Mouse (Mus musculus): ENCODE data around the gene Eif1ad. TPM values are rescaled to one million over a fixed set of nuclear protein-coding genes. Genes with fewer than 3 reads are reported as not detected.
"Not testable (repeated sequence)": the region's sequence is repeated elsewhere in the genome, so short reads cannot be mapped to it uniquely, and the experiment has no call there.

Gene Eif1ad
- 43.6 and 43.8 TPM in 2 replicates for polyA plus RNA-seq (2015; fragmentation: Nextera tagmentation; extraction: Ambion mirVana)

GRCm38 (mm10) chr19:5366175-5367052 lies at the start of gene Eif1ad:
Gene Eif1ad (plus strand): TSS chr19:5366741.
- ATAC-seq (replicated peaks), result peak; percentile 95
- peak within 1 kb of the TSS; percentile 93 for H3K27ac ChIP-seq
- H3K4me2 ChIP-seq, result peak within 1 kb of the TSS; percentile 90
- no peaks in the 10 kb centered on the region for H3K9me3 ChIP-seq
- peaks cover 26% of the 10 kb centered on the region for H3K4me1 ChIP-seq
- under 1% methylated on average over 86 of the region's 92 CpGs for WGBS
- no peaks in the 10 kb centered on the region for H3K27me3 ChIP-seq (replicated peaks)
- H3K36me3 ChIP-seq (replicated peaks), result peaks cover 36% of the 10 kb centered on the region
- H3K9ac ChIP-seq, result peak within 1 kb of the TSS; percentile 64
- peak within 1 kb of the TSS; percentile 87 for H3K4me3 ChIP-seq

GRCm38 (mm10) chr19:5323801-5324200 lies 42.7 kb upstream of the Eif1ad start:
- 58% methylated on average over 17 of the region's 17 CpGs for WGBS

DNA sequence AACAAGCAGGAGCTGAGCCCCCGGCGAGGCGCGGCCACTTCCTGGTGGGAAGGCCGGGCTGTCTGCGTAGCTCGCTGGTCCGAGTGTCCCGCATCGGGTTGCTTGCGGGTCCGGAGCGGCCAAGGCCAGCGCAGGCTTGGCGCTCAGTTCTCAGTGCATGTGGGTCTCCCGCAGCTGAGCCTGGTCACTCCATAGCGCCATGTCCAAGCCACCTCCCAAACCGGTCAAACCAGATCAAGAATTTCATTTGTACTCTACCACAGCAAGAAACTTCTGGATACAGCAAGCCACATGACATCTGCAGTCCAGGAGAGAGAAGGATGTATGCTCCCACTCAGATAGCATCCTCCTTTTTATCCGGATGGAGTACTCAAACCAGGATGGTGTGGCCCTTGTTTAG lies 38.6 kb upstream of the Eif1ad start:
- H3K4me2 ChIP-seq, result no peak overlapping the region
- H3K4me1 ChIP-seq, result no peaks in the 10 kb centered on the region
- no peaks in the 10 kb centered on the region for H3K36me3 ChIP-seq (replicated peaks)
- H3K27me3 ChIP-seq (replicated peaks), result no peaks in the 10 kb centered on the region
- no peak overlapping the region for H3K4me3 ChIP-seq
- 81% methylated on average over 19 of the region's 19 CpGs for WGBS
- H3K9ac ChIP-seq, result no peak overlapping the region
- no peak for ATAC-seq (replicated peaks)
- no peak overlapping the region for H3K27ac ChIP-seq
- no peaks in the 10 kb centered on the region for H3K9me3 ChIP-seq

More at GRCm38 (mm10) chr19:5323801-5324200, 42.7 kb upstream of the Eif1ad start:
- Histone ChIP-seq H3K9ac (no peak overlapping the region), H3K4me2 (no peak overlapping the region), H3K4me3 (no peak overlapping the region), H3K27ac (no peak overlapping the region), H3K4me1 (no peaks in the 10 kb centered on the region), H3K27me3 (replicated peaks) (no peaks in the 10 kb centered on the region), H3K36me3 (replicated peaks) (no peaks in the 10 kb centered on the region), H3K9me3 (no peaks in the 10 kb centered on the region)
- no peak for ATAC-seq (replicated peaks)

DNA sequence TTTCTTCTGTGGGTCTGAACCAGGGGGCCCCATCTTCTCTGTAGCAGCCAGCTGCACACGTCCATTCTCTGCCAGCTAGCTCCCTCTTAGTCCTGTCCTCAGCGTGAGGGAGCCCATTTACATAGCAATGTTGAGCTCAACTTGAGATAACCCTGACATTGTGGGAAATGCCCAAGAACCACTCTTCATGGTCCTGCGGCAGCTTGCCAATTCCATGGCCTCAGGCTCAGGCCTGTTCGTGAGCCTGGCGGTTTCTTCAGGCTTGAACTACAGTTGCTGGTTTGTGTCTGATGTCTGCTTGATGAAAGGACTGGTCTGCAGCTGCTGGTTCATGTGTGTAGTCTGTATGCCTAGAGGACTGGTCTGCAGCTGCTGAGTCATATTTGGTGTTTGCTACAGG lies 31.8 kb upstream of the Eif1ad start:
- H3K27me3 ChIP-seq (replicated peaks), result no peaks in the 10 kb centered on the region
- WGBS, result 85% methylated on average over 5 of the region's 5 CpGs
- no peak overlapping the region for H3K27ac ChIP-seq
- ATAC-seq (replicated peaks), result no peak
- H3K4me3 ChIP-seq, result no peak overlapping the region
- H3K9me3 ChIP-seq, result no peaks in the 10 kb centered on the region
- no peak overlapping the region for H3K4me2 ChIP-seq
- H3K36me3 ChIP-seq (replicated peaks), result no peaks in the 10 kb centered on the region
- no peak overlapping the region for H3K9ac ChIP-seq
- no peaks in the 10 kb centered on the region for H3K4me1 ChIP-seq

GRCm38 (mm10) chr19:5335441-5335840 lies 31.1 kb upstream of the Eif1ad start, which contains the start of gene Catsper1:
Gene Catsper1 (plus strand): TSS chr19:5335741.
- H3K9ac ChIP-seq, result no peak within 1 kb of the TSS
- H3K4me3 ChIP-seq, result no peak within 1 kb of the TSS
- ATAC-seq (replicated peaks), result no peak
- no peaks in the 10 kb centered on the region for H3K36me3 ChIP-seq (replicated peaks)
- 92% methylated on average over 6 of the region's 6 CpGs for WGBS
- no peaks in the 10 kb centered on the region for H3K9me3 ChIP-seq
- no peak within 1 kb of the TSS for H3K4me2 ChIP-seq
- H3K27ac ChIP-seq, result no peak within 1 kb of the TSS
- H3K27me3 ChIP-seq (replicated peaks), result no peaks in the 10 kb centered on the region
- no peaks in the 10 kb centered on the region for H3K4me1 ChIP-seq

- no peaks in the 10 kb centered on the region for H3K9me3 ChIP-seq
- H3K36me3 ChIP-seq (replicated peaks), result no peaks in the 10 kb centered on the region
- no peak overlapping the region for H3K27ac ChIP-seq
- no peak overlapping the region for H3K9ac ChIP-seq
- ATAC-seq (replicated peaks), result no peak
- WGBS, result 19% methylated on average over 5 of the region's 5 CpGs
- no peak overlapping the region for H3K4me2 ChIP-seq
- H3K4me1 ChIP-seq, result no peaks in the 10 kb centered on the region
- no peak overlapping the region for H3K4me3 ChIP-seq
- H3K27me3 ChIP-seq (replicated peaks), result no peaks in the 10 kb centered on the region
Measured at GRCm38 (mm10) chr19:5337975-5338374, 28.6 kb upstream of the Eif1ad start.

GRCm38 (mm10) chr19:5341360-5341759 lies 25.2 kb upstream of the Eif1ad start:
- H3K4me1 ChIP-seq, result no peaks in the 10 kb centered on the region
- no peak for ATAC-seq (replicated peaks)

GRCm38 (mm10) chr19:5345297-5346131 lies 21.0 kb upstream of the Eif1ad start:
- Histone ChIP-seq H3K9me3 (no peaks in the 10 kb centered on the region), H3K4me3 (no peak overlapping the region), H3K36me3 (replicated peaks) (no peaks in the 10 kb centered on the region), H3K27ac (no peak overlapping the region), H3K4me2 (no peak overlapping the region), H3K9ac (no peak overlapping the region), H3K4me1 (peaks cover 10% of the 10 kb centered on the region), H3K27me3 (replicated peaks) (no peaks in the 10 kb centered on the region)
- no peak for ATAC-seq (replicated peaks)
- WGBS, result 88% methylated on average over 6 of the region's 6 CpGs

More at GRCm38 (mm10) chr19:5341360-5341759, 25.2 kb upstream of the Eif1ad start:
- Histone ChIP-seq H3K27ac (no peak overlapping the region), H3K36me3 (replicated peaks) (no peaks in the 10 kb centered on the region), H3K9me3 (no peaks in the 10 kb centered on the region), H3K9ac (no peak overlapping the region), H3K4me3 (no peak overlapping the region), H3K4me2 (no peak overlapping the region), H3K27me3 (replicated peaks) (no peaks in the 10 kb centered on the region)
- 90% methylated on average over 7 of the region's 7 CpGs for WGBS

- Histone ChIP-seq H3K4me1 (peaks cover 10% of the 10 kb centered on the region), H3K4me2 (no peak overlapping the region), H3K9ac (no peak overlapping the region), H3K36me3 (replicated peaks) (no peaks in the 10 kb centered on the region), H3K4me3 (no peak overlapping the region), H3K27ac (no peak overlapping the region), H3K9me3 (no peaks in the 10 kb centered on the region), H3K27me3 (replicated peaks) (no peaks in the 10 kb centered on the region)
- 83% methylated on average over 6 of the region's 6 CpGs for WGBS
- no peak for ATAC-seq (replicated peaks)
Measured at GRCm38 (mm10) chr19:5348064-5348463, 18.5 kb upstream of the Eif1ad start.

DNA sequence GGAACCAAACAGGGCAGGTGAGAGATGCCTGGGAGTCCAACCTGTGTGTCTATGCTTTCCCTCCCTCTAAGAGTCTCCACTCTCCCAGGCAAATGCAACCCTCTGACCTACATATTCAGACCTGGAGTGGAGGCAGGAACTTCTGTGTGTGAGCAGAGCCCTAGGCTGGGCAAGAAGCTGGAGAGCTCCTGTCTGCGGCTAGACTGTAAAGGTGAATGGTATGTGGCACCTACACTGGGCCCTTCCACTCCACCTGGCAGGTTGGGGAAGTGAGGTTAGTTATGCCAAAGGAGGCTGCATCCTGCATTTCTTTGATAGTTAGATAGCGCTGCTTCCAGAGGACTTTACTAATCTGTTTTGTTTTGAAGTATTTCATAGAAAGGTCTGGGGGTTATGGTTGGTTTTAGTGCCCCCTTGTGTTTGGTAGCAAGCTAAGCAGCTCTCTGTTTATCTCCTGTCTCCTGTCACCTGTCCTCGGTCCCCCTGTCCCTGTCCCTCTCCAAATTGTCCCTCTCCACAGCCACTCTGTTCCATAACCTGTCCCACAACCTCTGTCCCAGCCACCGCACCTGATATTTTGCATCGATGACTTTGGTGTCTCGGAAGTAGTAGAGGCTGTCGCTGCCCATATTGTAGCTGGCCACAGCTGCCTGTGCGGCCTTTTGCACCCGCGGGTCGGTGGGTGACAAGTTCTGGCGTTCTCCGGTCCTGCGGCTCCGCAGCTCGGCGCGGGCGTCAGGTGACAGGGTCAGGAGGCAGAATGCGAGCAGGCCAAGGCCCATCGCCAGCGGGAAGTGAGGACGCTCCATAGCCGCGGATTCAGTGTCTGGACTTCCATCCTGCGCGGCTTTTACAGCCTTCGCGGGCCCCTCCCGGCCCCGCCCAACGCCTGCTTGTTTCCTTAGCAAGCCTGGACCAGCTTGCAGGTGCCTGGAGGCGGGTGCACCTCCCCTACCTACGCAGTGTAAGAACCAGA lies 17.7 kb upstream of the Eif1ad start:
- ATAC-seq (replicated peaks), result peak; percentile 42; the same call in 1 of the 2 replicates

DNA sequence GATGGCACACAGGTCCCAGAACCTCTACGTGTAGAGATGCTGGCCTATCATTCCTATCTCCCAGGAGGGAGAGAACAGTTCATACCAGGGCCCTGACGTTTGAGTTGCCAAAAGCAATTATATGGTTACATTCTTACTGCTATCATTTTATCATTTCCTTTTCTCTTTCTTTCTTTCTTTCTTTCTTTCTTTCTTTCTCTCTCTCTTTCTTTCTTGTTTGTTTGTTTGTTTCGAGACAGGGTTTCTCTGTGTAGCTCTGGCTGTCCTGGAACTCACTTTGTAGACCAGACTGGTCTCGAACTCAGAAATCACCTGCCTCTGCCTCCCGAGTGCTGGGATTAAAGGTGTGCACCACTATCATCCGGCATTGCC lies 17.1 kb upstream of the Eif1ad start, which contains the start of gene Cst6:
Gene Cst6, minus strand, starts transcription at position 73 of the 372 bp plus-strand sequence.
- H3K9ac ChIP-seq, result peak within 1 kb of the TSS; percentile 34
- H3K27ac ChIP-seq, result 0 out of 2 replicates have a peak within 1 kb of the TSS, but pooled peaks have one; percentile 2
- not testable (repeated sequence) for H3K36me3 ChIP-seq (replicated peaks); H3K27me3 ChIP-seq (replicated peaks); H3K9me3 ChIP-seq; ATAC-seq (replicated peaks)
- 59% methylated on average over 6 of the region's 6 CpGs for WGBS
- H3K4me3 ChIP-seq, result peak within 1 kb of the TSS; percentile 35
- peaks cover 10% of the 10 kb centered on the region for H3K4me1 ChIP-seq
- H3K4me2 ChIP-seq, result peak within 1 kb of the TSS; percentile 55

More for the DNA sequence above, 17.7 kb upstream of the Eif1ad start:
- Histone ChIP-seq H3K4me1 (peaks cover 10% of the 10 kb centered on the region), H3K36me3 (replicated peaks) (no peaks in the 10 kb centered on the region), H3K27me3 (replicated peaks) (no peaks in the 10 kb centered on the region), H3K27ac (0 out of 2 replicates have a peak overlapping the region, but pooled peaks have one; percentile 2), H3K9me3 (no peaks in the 10 kb centered on the region), H3K4me2 (peak overlapping the region; percentile 55), H3K4me3 (peak overlapping the region; percentile 35), H3K9ac (peak overlapping the region; percentile 34)
- WGBS, result 6% methylated on average over 34 of the region's 34 CpGs

Measured in midbrain, embryonic 15.5 days (tissue).